Mouse (Mus musculus): ENCODE measurements around the gene Naa60.

DNA sequence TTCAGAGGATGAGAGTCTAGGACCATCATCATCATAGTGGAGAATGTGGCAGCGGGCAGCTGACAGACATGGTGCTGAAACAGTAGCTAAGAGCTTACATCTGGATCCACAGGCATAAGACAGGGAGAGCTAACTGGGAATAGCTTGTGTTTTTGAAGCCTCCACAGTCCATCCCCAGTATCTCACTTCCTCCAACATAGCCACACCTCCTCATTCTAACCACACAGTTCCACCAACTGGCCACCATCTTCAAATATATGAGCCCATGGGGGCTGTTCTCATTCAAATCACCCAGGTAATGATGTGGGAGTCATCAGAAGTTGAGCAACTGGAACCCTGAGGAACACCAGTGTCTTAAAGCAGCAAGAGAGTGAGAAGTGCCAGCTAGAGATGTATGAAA lies 79.0 kb downstream of the Naa60 start:
- no peak for TF ChIP-seq POLR2A (IDR thresholded peaks at IDR 0.05; ENCODE audit: extremely low read depth, insufficient read depth, low read length)
- TF ChIP-seq CTCF (IDR thresholded peaks at IDR 0.05; ENCODE audit: extremely low read depth, insufficient read depth, low read length), result no peak
